Comparison of ENCODE assay signal across 25 mouse cellular contexts in the genomic region with DNA sequence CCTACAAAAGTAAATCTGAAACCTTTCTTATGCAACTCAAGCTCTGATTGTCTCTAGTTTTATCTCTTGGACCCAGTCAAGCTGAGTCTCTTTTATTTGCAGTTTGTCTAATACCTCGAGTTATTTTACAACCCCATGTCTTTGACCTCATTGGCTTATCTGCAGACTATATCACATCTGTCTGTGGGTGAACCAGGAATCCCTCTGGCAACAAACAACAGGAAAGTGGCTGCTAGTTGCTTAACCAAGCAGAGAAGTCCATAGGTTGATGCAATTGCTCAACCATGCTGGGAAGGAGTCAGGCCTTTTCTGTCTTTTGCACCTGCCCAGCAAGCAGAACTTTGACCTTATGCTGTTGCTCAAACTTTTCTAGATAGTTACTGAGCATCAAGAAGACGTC. TPM values are rescaled to one million over a fixed set of nuclear protein-coding genes. Genes with fewer than 3 reads are reported as not detected.
DNase-seq lines count a peak whose midpoint lies in the region; ATAC-seq and TF ChIP-seq lines count a peak whose summit lies in the region.
"Had no signal": no experiment of that assay in that cellular context is flagged by ENCODE, and none has a peak within 500 bp of the region (broad histone marks: within the 10 kb centered on the region; RNA-seq: fewer than 3 reads in every experiment).

No protein-coding gene starts in this region.

- H3K27ac ChIP-seq in intestine, embryonic 14.5 days (ENCODE audit: low read depth) = no peak overlapping the region
- no peak overlapping the region for H3K27ac ChIP-seq in intestine, embryonic 16.5 days (ENCODE audit: low read length)
- no peak overlapping the region for H3K27ac ChIP-seq in liver, embryonic 12.5 days
- H3K27ac ChIP-seq in liver, postnatal 0 days (ENCODE audit: low read depth) = no peak overlapping the region
- H3K27ac ChIP-seq in forebrain, embryonic 16.5 days (ENCODE audit: low read length) = no peak overlapping the region
- no peak overlapping the region for H3K27ac ChIP-seq in heart, embryonic 12.5 days (ENCODE audit: poor library complexity, severe bottlenecking)
- H3K27ac ChIP-seq: heart, embryonic 10.5 days; hindbrain, embryonic 13.5 days; lung, embryonic 15.5 days; midbrain, embryonic 10.5 days; midbrain, embryonic 15.5 days had no signal

- H3K4me2 ChIP-seq in intestine, embryonic 14.5 days (ENCODE audit: low read length) = no peak overlapping the region
- no peak overlapping the region for H3K4me2 ChIP-seq in intestine, embryonic 16.5 days (ENCODE audit: low read depth, low read length)
- H3K4me2 ChIP-seq in liver, embryonic 12.5 days = no peak overlapping the region
- no peak overlapping the region for H3K4me2 ChIP-seq in liver, postnatal 0 days (ENCODE audit: low read depth, low read length)
- no peak overlapping the region for H3K4me2 ChIP-seq in forebrain, embryonic 16.5 days (ENCODE audit: low read length)
- H3K4me2 ChIP-seq in heart, embryonic 12.5 days = no peak overlapping the region
- H3K4me2 ChIP-seq: hindbrain, embryonic 13.5 days; lung, embryonic 15.5 days; midbrain, embryonic 15.5 days had no signal

- H3K4me3 ChIP-seq in intestine, embryonic 14.5 days (ENCODE audit: low read depth, low read length) = no peak overlapping the region
- no peak overlapping the region for H3K4me3 ChIP-seq in intestine, embryonic 16.5 days (ENCODE audit: low read length)
- no peak overlapping the region for H3K4me3 ChIP-seq in liver, embryonic 12.5 days
- no peak overlapping the region for H3K4me3 ChIP-seq in liver, postnatal 0 days (ENCODE audit: low read depth, low read length)
- no peak overlapping the region for H3K4me3 ChIP-seq in forebrain, embryonic 16.5 days (replicated peaks; ENCODE audit: low read length)
- H3K4me3 ChIP-seq in heart, embryonic 12.5 days = no peak overlapping the region
- H3K4me3 ChIP-seq: erythroblast, embryonic 14.5 days; heart, embryonic 10.5 days; hindbrain, embryonic 13.5 days; lung, embryonic 15.5 days; midbrain, embryonic 10.5 days; midbrain, embryonic 15.5 days had no signal

- no peak for DNase-seq in intestine, embryonic 14.5 days (ENCODE audit: low spot score)
- peak; percentile 32 for DNase-seq in liver, postnatal 0 days
- no peak for DNase-seq in c-Kit-positive CD71-positive TER-119-positive erythroid progenitor cells, embryonic 14.5 days (ENCODE audit: low spot score)
- DNase-seq: adrenal gland, postnatal 14 days; cerebellum, adult 11-12 months; cerebellum, postnatal 10 days; gastrocnemius, postnatal 14 days; heart, adult 11 months; heart, postnatal 4 days; kidney, adult 9 months; kidney, postnatal 10 days; left cerebral cortex, postnatal 4 days; right cerebral cortex, postnatal 25 days; spleen, adult 18-20 months had no signal

- no peaks in the 10 kb centered on the region for H3K27me3 ChIP-seq in intestine, embryonic 14.5 days (replicated peaks; ENCODE audit: control insufficient read depth, insufficient read depth, low read length)
- no peaks in the 10 kb centered on the region for H3K27me3 ChIP-seq in intestine, embryonic 16.5 days (replicated peaks; ENCODE audit: control insufficient read depth, insufficient read depth, low read length)
- H3K27me3 ChIP-seq in liver, embryonic 12.5 days (replicated peaks) = no peaks in the 10 kb centered on the region
- H3K27me3 ChIP-seq in liver, postnatal 0 days (ENCODE audit: insufficient read depth, low read length) = no peaks in the 10 kb centered on the region
- no peaks in the 10 kb centered on the region for H3K27me3 ChIP-seq in forebrain, embryonic 16.5 days (replicated peaks; ENCODE audit: control insufficient read depth, insufficient read depth, low read length)
- H3K27me3 ChIP-seq in heart, embryonic 12.5 days (replicated peaks) = no peaks in the 10 kb centered on the region
- H3K27me3 ChIP-seq: hindbrain, embryonic 13.5 days; lung, embryonic 15.5 days; midbrain, embryonic 15.5 days had no signal

- H3K9me3 ChIP-seq in intestine, embryonic 14.5 days (ENCODE audit: control insufficient read depth, low read length) = no peaks in the 10 kb centered on the region
- no peaks in the 10 kb centered on the region for H3K9me3 ChIP-seq in intestine, embryonic 16.5 days (ENCODE audit: control insufficient read depth, low read length)
- H3K9me3 ChIP-seq in liver, embryonic 12.5 days (replicated peaks) = no peaks in the 10 kb centered on the region
- no peaks in the 10 kb centered on the region for H3K9me3 ChIP-seq in liver, postnatal 0 days (ENCODE audit: low read length)
- H3K9me3 ChIP-seq in forebrain, embryonic 16.5 days (ENCODE audit: control insufficient read depth, low read length) = no peaks in the 10 kb centered on the region
- H3K9me3 ChIP-seq in heart, embryonic 12.5 days (replicated peaks) = no peaks in the 10 kb centered on the region
- H3K9me3 ChIP-seq: heart, embryonic 10.5 days; hindbrain, embryonic 13.5 days; lung, embryonic 15.5 days; midbrain, embryonic 10.5 days; midbrain, embryonic 15.5 days had no signal

- TF ChIP-seq EP300 in liver, postnatal 0 days (IDR thresholded peaks at IDR 0.05; ENCODE audit: low read depth) = peak; percentile 58

- no peak for TF ChIP-seq CTCF in liver, postnatal 0 days (IDR thresholded peaks at IDR 0.05; ENCODE audit: low read depth)

- no peaks in the 10 kb centered on the region for H3K4me1 ChIP-seq in intestine, embryonic 14.5 days (replicated peaks; ENCODE audit: control insufficient read depth, insufficient read depth, low read length)
- no peaks in the 10 kb centered on the region for H3K4me1 ChIP-seq in intestine, embryonic 16.5 days (ENCODE audit: control insufficient read depth, insufficient read depth, low read length)
- H3K4me1 ChIP-seq in liver, embryonic 12.5 days = 0 out of 2 replicates have a peak, but pooled peaks cover under 1% of the 10 kb centered on the region
- peaks cover 5% of the 10 kb centered on the region; the same call in 1 of the 2 replicates for H3K4me1 ChIP-seq in liver, postnatal 0 days (ENCODE audit: insufficient read depth)
- H3K4me1 ChIP-seq in forebrain, embryonic 16.5 days (replicated peaks; ENCODE audit: control insufficient read depth, insufficient read depth, low read length) = no peaks in the 10 kb centered on the region
- no peaks in the 10 kb centered on the region for H3K4me1 ChIP-seq in heart, embryonic 12.5 days (replicated peaks)
- H3K4me1 ChIP-seq: heart, embryonic 10.5 days; hindbrain, embryonic 13.5 days; lung, embryonic 15.5 days; midbrain, embryonic 10.5 days; midbrain, embryonic 15.5 days had no signal

- ATAC-seq in intestine, embryonic 14.5 days (replicated peaks; ENCODE audit: low FRiP score, low TSS enrichment, low read depth) = peak; percentile 55; the same call in 1 of the 2 replicates
- ATAC-seq in intestine, embryonic 16.5 days = peak; percentile 99
- peak; percentile 57 for ATAC-seq in liver, embryonic 12.5 days
- peak; percentile 92 for ATAC-seq in liver, postnatal 0 days
- no peak for ATAC-seq in forebrain, embryonic 16.5 days
- ATAC-seq in heart, embryonic 12.5 days (ENCODE audit: insufficient number of reproducible peaks, low FRiP score) = no peak
- ATAC-seq: CD4-positive, CD25-positive, alpha-beta regulatory T cell, adult 4 months; midbrain, embryonic 15.5 days had no signal

- no peaks in the 10 kb centered on the region for H3K36me3 ChIP-seq in intestine, embryonic 14.5 days (ENCODE audit: control insufficient read depth, insufficient read depth, low read length)
- H3K36me3 ChIP-seq in intestine, embryonic 16.5 days (ENCODE audit: control insufficient read depth, insufficient read depth, low read length) = no peaks in the 10 kb centered on the region
- no peaks in the 10 kb centered on the region for H3K36me3 ChIP-seq in liver, embryonic 12.5 days
- H3K36me3 ChIP-seq in liver, postnatal 0 days (replicated peaks; ENCODE audit: insufficient read depth, low read length) = no peaks in the 10 kb centered on the region
- no peaks in the 10 kb centered on the region for H3K36me3 ChIP-seq in forebrain, embryonic 16.5 days (ENCODE audit: control insufficient read depth, insufficient read depth)
- no peaks in the 10 kb centered on the region for H3K36me3 ChIP-seq in heart, embryonic 12.5 days
- H3K36me3 ChIP-seq: heart, embryonic 10.5 days; hindbrain, embryonic 13.5 days; lung, embryonic 15.5 days; midbrain, embryonic 10.5 days; midbrain, embryonic 15.5 days had no signal

- H3K9ac ChIP-seq in intestine, embryonic 14.5 days (ENCODE audit: low read length) = no peak overlapping the region
- H3K9ac ChIP-seq in intestine, embryonic 16.5 days (ENCODE audit: low read depth, low read length) = no peak overlapping the region
- no peak overlapping the region for H3K9ac ChIP-seq in liver, embryonic 12.5 days
- H3K9ac ChIP-seq in liver, postnatal 0 days (replicated peaks) = no peak overlapping the region
- H3K9ac ChIP-seq in forebrain, embryonic 16.5 days (replicated peaks; ENCODE audit: low read depth, low read length) = no peak overlapping the region
- H3K9ac ChIP-seq in heart, embryonic 12.5 days = no peak overlapping the region
- H3K9ac ChIP-seq: hindbrain, embryonic 13.5 days; lung, embryonic 15.5 days; midbrain, embryonic 15.5 days had no signal

- 56% methylated on average over 2 of the region's 2 CpGs for WGBS in intestine, embryonic 14.5 days
- WGBS in intestine, embryonic 16.5 days = 50% methylated on average over 2 of the region's 2 CpGs
- 43% methylated on average over 2 of the region's 2 CpGs for WGBS in liver, embryonic 12.5 days (ENCODE audit: insufficient replicate concordance)
- WGBS in liver, postnatal 0 days (ENCODE audit: insufficient replicate concordance) = 24% methylated on average over 2 of the region's 2 CpGs
- 78% methylated on average over 2 of the region's 2 CpGs for WGBS in forebrain, embryonic 16.5 days
- whole genome bisulfite sequencing in heart, embryonic 12.5 days = 64% methylated on average over 2 of the region's 2 CpGs

RNA-seq across cellular contexts. Expression of gene A2m, which starts 12.7 kb away (rescaled TPM):
- polyA plus RNA-seq in intestine, embryonic 14.5 days (2014; fragmentation: Nextera tagmentation; extraction: Ambion mirVana) = 0.71 and 0.80 TPM in 2 replicates
- polyA plus RNA-seq in intestine, embryonic 16.5 days (2015; fragmentation: Nextera tagmentation; extraction: Ambion mirVana) = 1.1 and 1.6 TPM in 2 replicates
- polyA plus RNA-seq in liver, embryonic 12.5 days (2016; fragmentation: Nextera tagmentation; extraction: Ambion mirVana) = 7.5 and 7.9 TPM in 2 replicates
- 46.0 and 53.9 TPM in 2 replicates for polyA plus RNA-seq in liver, postnatal 0 days (2015; fragmentation: Nextera tagmentation; extraction: Ambion mirVana)
- 4.7 and 6.7 TPM in 2 replicates for polyA plus RNA-seq in forebrain, embryonic 16.5 days (2015; fragmentation: Nextera tagmentation; extraction: Ambion mirVana)
- polyA plus RNA-seq in heart, embryonic 12.5 days (2016; fragmentation: Nextera tagmentation; extraction: Ambion mirVana) = 1.7 and 2.2 TPM in 2 replicates

Comparison
In these comparisons a context has a peak if more than half of its experiments do, and no peak if none do; other contexts are left out.
1. ATAC-seq: peak in intestine, embryonic 14.5 days (single experiment), intestine, embryonic 16.5 days (single experiment), liver, embryonic 12.5 days (single experiment) and liver, postnatal 0 days (single experiment); none in forebrain, embryonic 16.5 days (single experiment) and heart, embryonic 12.5 days (single experiment).